Mouse (Mus musculus) layer of hippocampus, adult 8-10 months (tissue): ENCODE results near the gene Cacng8. TPM values are rescaled to one million over a fixed set of nuclear protein-coding genes. Genes with fewer than 3 reads are reported as not detected.

Experiments used
- DNase-seq, 2 experiments: peaks; one replicate each; pipeline ENCODE4 v3.0.0; 2022; ENCODE audit warnings: low spot score in 2 of 2
- total RNA-seq, 4 experiments: library from RNA; stranded (reverse); gene quantifications; 2 replicates each; pipeline ENCODE4 v1.2.4; 2022

Cacng8 gene
- total RNA-seq: 100 to 1,000 TPM; 331 to 354 (median 340) TPM

- DNase-seq: no peak
Observed at GRCm38 (mm10) chr7:3390413-3391080, at the start of gene Cacng8. Cacng8 (plus strand) TSS chr7:3390683.

GRCm38 (mm10) chr7:3343861-3344260 is 46.6 kb upstream of the Cacng8 start:
- DNase-seq: no peak

- no peak for DNase-seq
Observed at GRCm38 (mm10) chr7:3345301-3345700, 45.2 kb upstream of the Cacng8 start.

- DNase-seq: no peak
Observed at GRCm38 (mm10) chr7:3347366-3348287, 42.9 kb upstream of the Cacng8 start.

- DNase-seq: no peak
Observed at GRCm38 (mm10) chr7:3348326-3348725, 42.2 kb upstream of the Cacng8 start.

- no peak for DNase-seq
Observed at GRCm38 (mm10) chr7:3349775-3350174, 40.7 kb upstream of the Cacng8 start.

- DNase-seq: no peak
Observed at GRCm38 (mm10) chr7:3351536-3351935, 38.9 kb upstream of the Cacng8 start.

- DNase-seq: no peak
Observed at GRCm38 (mm10) chr7:3354850-3355249, 35.6 kb upstream of the Cacng8 start.

GRCm38 (mm10) chr7:3360678-3361077 is 29.8 kb upstream of the Cacng8 start:
- DNase-seq: no peak

GRCm38 (mm10) chr7:3365547-3366279 is 24.8 kb upstream of the Cacng8 start:
- no peak for DNase-seq

GRCm38 (mm10) chr7:3366705-3367516 is 23.6 kb upstream of the Cacng8 start:
- no peak for DNase-seq

- no peak for DNase-seq
Observed at GRCm38 (mm10) chr7:3367569-3367968, 22.9 kb upstream of the Cacng8 start.

- DNase-seq: no peak
Observed at GRCm38 (mm10) chr7:3368311-3368710, 22.2 kb upstream of the Cacng8 start.

GRCm38 (mm10) chr7:3369189-3369588 is 21.3 kb upstream of the Cacng8 start:
- no peak for DNase-seq

GRCm38 (mm10) chr7:3370407-3370806 is 20.1 kb upstream of the Cacng8 start:
- no peak for DNase-seq

- DNase-seq: no peak
Observed at GRCm38 (mm10) chr7:3372376-3372775, 18.1 kb upstream of the Cacng8 start.

- no peak for DNase-seq
Observed at GRCm38 (mm10) chr7:3373754-3374153, 16.7 kb upstream of the Cacng8 start.

GRCm38 (mm10) chr7:3376831-3377230 is 13.7 kb upstream of the Cacng8 start:
- DNase-seq: no peak

- DNase-seq: no peak
Observed at GRCm38 (mm10) chr7:3382123-3382522, 8.4 kb upstream of the Cacng8 start.

- DNase-seq: no peak
Observed at GRCm38 (mm10) chr7:3384807-3385319, 5.6 kb upstream of the Cacng8 start.
